Mouse (Mus musculus) midbrain, postnatal 0 days (tissue): ENCODE data around the gene Rab3gap2. TPM values are rescaled to one million over a fixed set of nuclear protein-coding genes. Genes with fewer than 3 reads are reported as not detected.
A peak's percentile ranks its signal among the peaks of the same experiment; 100 is the strongest.

Source experiments
- ATAC-seq: fragments of 200-750 bp; cut with Nextera tagmentation; 2 replicates; pipeline ENCODE4 v1.8.0; 2017; ENCODE audit warnings: moderate number of reproducible peaks, mild to moderate bottlenecking, moderate TSS enrichment, moderate library complexity; ENCODE audit not compliant: low FRiP score
- DNase-seq: peaks from one replicate; pipeline ENCODE4 v3.0.0-alpha.2; 2015; ENCODE audit warnings: low spot score
- H3K27ac ChIP-seq: fragments of 300-500 bp; sonication (generic); 2 replicates; pipeline ENCODE4 v1.5.1; 2014; ENCODE audit warnings: low read depth, mild to moderate bottlenecking, low read length, mixed read lengths
- H3K27me3 ChIP-seq: fragments of 300-500 bp; sonication (generic); 2 replicates; pipeline ENCODE4 v1.6.1; 2014; ENCODE audit warnings: low read length, control low read depth, mixed read lengths; ENCODE audit not compliant: insufficient read depth
- H3K36me3 ChIP-seq: fragments of 300-500 bp; sonication (generic); 2 replicates; pipeline ENCODE4 v1.6.1; 2014; ENCODE audit warnings: low read length, control low read depth, mixed read lengths; ENCODE audit not compliant: insufficient read depth
- H3K4me1 ChIP-seq: fragments of 300-500 bp; sonication (generic); 2 replicates; pipeline ENCODE4 v1.6.1; 2014; ENCODE audit warnings: mild to moderate bottlenecking, control low read depth, antibody characterized with exemption, low read length, mixed read lengths; ENCODE audit not compliant: insufficient read depth
- H3K4me2 ChIP-seq: fragments of 300-500 bp; sonication (generic); 2 replicates; pipeline ENCODE4 v1.6.1; 2014; ENCODE audit warnings: low read depth, mild to moderate bottlenecking, low read length, mixed read lengths; ENCODE audit not compliant: poor library complexity, severe bottlenecking
- H3K4me3 ChIP-seq: fragments of 300-500 bp; sonication (generic); 2 replicates; pipeline ENCODE4 v1.5.1; 2014; ENCODE audit warnings: low read depth, mild to moderate bottlenecking, low read length, moderate library complexity
- H3K9ac ChIP-seq: fragments of 300-500 bp; sonication (generic); replicated peaks from 2 replicates; pipeline ENCODE4 v1.6.1; 2014; ENCODE audit warnings: mild to moderate bottlenecking, low read length, moderate library complexity, mixed read lengths; ENCODE audit not compliant: poor library complexity, severe bottlenecking
- H3K9me3 ChIP-seq: fragments of 300-500 bp; sonication (generic); 2 replicates; pipeline ENCODE4 v1.6.1; 2016; ENCODE audit warnings: low read length, control low read depth
- CTCF ChIP-seq: IDR thresholded peaks from 2 replicates; pipeline ENCODE4 v1.5.1; 2016; ENCODE audit warnings: antibody characterized with exemption, mild to moderate bottlenecking
- WGBS: fragments of 180-500 bp; shearing (Covaris S2); extraction: QIAGEN DNeasy Blood & Tissue Kit; methylation state at CpG from one replicate; pipeline ENCODE4 v1.1.7; 2014; 5-methylcytosine and 5-hydroxymethylcytosine counted together
- polyA plus RNA-seq: library from polyadenylated mRNA; unstranded; fragments of >200 nt; fragmentation: Nextera tagmentation; extraction: Ambion mirVana; gene quantifications from 2 replicates; pipeline ENCODE4 v1.2.1, GENCODE M21; 2015
- total RNA-seq: library from RNA; depleted of rRNA; stranded (reverse); fragments of >200 nt; gene quantifications from 2 replicates; pipeline ENCODE4 v1.2.3, GENCODE M21; 2014

The Rab3gap2 gene
- total and polyA plus RNA-seq, 2 experiments from 2014 or later, result 20.2 to 29.8 TPM

DNA sequence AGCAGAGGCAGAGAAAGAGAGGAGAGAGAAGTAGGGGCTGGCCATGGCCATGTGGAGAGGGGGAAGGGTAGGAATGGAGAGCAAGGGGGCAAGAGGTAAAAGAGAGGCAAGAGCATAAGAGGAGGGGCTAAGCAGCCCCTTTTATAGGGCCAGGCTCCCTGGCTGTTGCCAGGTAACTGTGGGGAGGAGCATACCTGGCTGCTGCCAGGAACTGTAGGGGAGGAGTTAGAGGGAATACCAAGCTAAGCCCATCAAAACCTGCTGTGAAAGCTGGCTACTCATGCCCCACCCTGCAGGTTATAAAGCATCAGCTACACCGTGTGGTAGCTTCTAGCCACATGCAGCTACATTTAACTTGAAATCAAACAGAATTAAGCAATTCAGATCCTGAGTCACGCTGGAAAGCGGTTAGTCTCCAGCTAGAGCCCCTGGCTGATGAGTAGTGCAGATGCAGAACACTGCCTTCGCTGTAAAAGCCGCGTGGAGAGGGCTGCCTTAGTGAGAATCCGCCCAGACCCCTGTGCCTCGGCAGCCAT is 5.8 kb downstream of the Rab3gap2 start:
- H3K9ac ChIP-seq, result no peak overlapping the region
- H3K4me3 ChIP-seq, result no peak overlapping the region
- no peak for ATAC-seq
- H3K4me1 ChIP-seq, result peaks cover 5% of the 10 kb centered on the region
- H3K36me3 ChIP-seq, result no peaks in the 10 kb centered on the region; the same call in 1 of the 2 replicates
- DNase-seq, result peak; percentile 6
- no peaks in the 10 kb centered on the region for H3K27me3 ChIP-seq
- no peaks in the 10 kb centered on the region for H3K9me3 ChIP-seq
- 40% methylated on average over 8 of the region's 8 CpGs for WGBS
- no peak overlapping the region for H3K4me2 ChIP-seq
- no peak overlapping the region for H3K27ac ChIP-seq
- TF ChIP-seq CTCF, result no peak

DNA sequence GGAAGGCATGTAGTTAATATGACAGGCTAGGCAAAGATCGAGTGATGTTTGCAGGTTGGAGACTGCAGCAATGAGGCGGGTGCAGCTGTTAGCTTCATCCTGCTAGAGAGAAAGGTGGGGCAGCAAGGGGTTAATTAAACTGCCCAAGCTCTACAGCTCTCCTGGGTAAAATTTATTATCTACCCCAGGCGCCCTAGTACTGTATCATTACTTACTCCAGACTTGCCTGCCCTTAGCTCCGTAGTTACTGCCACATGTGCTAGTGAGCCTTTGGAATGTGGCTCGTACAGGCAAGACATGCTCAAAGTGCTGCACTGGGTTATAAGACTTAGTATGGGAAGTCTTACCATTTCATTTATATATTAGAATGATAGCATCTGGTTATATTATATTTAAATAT is 12.4 kb downstream of the Rab3gap2 start:
- Histone ChIP-seq H3K27me3 (no peaks in the 10 kb centered on the region), H3K36me3 (no peaks in the 10 kb centered on the region), H3K9me3 (no peaks in the 10 kb centered on the region), H3K4me1 (no peaks in the 10 kb centered on the region), H3K4me3 (no peak overlapping the region), H3K4me2 (no peak overlapping the region), H3K9ac (no peak overlapping the region), H3K27ac (no peak overlapping the region)
- ATAC-seq, result no peak
- 77% methylated on average over 5 of the region's 5 CpGs for WGBS
- no peak for TF ChIP-seq CTCF
- DNase-seq, result no peak

DNA sequence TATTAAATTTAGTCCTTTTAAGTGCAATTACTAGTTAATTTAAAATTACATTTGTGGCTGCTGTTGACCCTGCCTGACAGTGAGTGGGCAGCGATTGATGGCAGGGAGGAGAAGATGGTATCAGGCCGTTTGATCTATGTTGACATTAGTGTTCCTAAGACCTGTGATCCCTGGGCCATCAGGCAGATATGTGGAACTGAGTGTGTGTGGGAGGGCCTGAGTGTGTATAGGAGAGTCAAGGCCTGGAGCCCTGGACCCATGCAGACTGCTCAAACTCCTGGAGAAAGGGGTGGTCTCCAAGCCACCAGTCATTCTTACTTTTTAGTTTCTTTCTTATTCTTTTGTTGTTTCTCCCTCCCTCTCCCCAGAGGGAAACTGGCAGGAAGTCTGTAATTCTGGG is 12.8 kb downstream of the Rab3gap2 start:
- Histone ChIP-seq H3K36me3 (no peaks in the 10 kb centered on the region), H3K27me3 (no peaks in the 10 kb centered on the region), H3K4me1 (no peaks in the 10 kb centered on the region), H3K9me3 (no peaks in the 10 kb centered on the region), H3K4me2 (no peak overlapping the region), H3K9ac (no peak overlapping the region), H3K27ac (no peak overlapping the region), H3K4me3 (no peak overlapping the region)
- DNase-seq, result no peak
- no peak for TF ChIP-seq CTCF
- 85% methylated on average over 2 of the region's 2 CpGs for WGBS
- no peak for ATAC-seq

DNA sequence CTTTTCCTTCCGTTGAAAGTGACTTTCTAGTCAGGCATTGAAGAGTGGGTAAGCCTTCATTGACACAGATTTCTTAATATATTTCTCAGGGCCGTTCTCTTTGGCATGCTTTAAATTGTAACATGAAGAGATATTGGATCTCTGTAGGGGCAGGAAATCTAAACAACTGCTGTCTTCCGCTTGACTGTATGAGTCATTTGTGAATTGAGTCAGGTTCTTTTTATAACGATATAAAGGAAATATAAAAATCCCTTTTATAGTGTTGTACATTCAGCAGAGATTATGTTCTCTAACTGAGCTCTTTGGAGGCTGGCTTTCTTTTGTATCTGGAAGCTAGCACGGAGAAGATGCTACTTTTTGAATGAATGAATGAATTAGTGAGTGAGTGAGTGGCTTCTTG is 14.0 kb downstream of the Rab3gap2 start:
- no peak for DNase-seq
- Histone ChIP-seq H3K9me3 (no peaks in the 10 kb centered on the region), H3K4me1 (no peaks in the 10 kb centered on the region), H3K4me2 (no peak overlapping the region), H3K9ac (no peak overlapping the region), H3K27me3 (no peaks in the 10 kb centered on the region), H3K4me3 (no peak overlapping the region), H3K27ac (no peak overlapping the region), H3K36me3 (no peaks in the 10 kb centered on the region)
- no peak for TF ChIP-seq CTCF
- WGBS, result 66% methylated on average over 5 of the region's 5 CpGs
- no peak for ATAC-seq

DNA sequence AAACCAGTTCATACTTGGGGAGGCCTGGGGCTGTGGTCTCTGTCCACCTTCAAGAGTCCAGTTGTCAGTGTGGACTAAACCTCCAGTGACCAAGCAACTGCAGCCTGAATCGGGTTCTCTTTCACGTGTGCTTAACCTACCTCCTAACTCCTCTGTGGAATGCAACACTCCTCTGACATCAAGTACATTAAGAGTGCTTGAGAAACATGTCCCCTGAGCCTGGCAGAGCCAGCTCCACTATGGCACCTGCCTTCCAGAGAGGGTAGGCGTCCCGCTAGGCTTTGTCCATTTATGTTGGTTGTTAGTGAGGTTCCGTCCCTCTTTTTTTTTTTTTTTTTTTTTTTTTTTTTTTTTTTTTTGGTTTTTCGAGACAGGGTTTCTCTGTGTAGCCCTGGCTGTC is 23.0 kb downstream of the Rab3gap2 start:
- H3K4me3 ChIP-seq, result no peak overlapping the region
- no peak overlapping the region for H3K9ac ChIP-seq
- WGBS, result 94% methylated on average over 6 of the region's 6 CpGs
- no peak overlapping the region for H3K27ac ChIP-seq
- no peaks in the 10 kb centered on the region for H3K4me1 ChIP-seq
- no peaks in the 10 kb centered on the region for H3K27me3 ChIP-seq
- no peak for TF ChIP-seq CTCF
- no peaks in the 10 kb centered on the region for H3K9me3 ChIP-seq
- H3K4me2 ChIP-seq, result no peak overlapping the region
- H3K36me3 ChIP-seq, result peaks cover 15% of the 10 kb centered on the region
- DNase-seq (no peak), ATAC-seq (no peak)

DNA sequence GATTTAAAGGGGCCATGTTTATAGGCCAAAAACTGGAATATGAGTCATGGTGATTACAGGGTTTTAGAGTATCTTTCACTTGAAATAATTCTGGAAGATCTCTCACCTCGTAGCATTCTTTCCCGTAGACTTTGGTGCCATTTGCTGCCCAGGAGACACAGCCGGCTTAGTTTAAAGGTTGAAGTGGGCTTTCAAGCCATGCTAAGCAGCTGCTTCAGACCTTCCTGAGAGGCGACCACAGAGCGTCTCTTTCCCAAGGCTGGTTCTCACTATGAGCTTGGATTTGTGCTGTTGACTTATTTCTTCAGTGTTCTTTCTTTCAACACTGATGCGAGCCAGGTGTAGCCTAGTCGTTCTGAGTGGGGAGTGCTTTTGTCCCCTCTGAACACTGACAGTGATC is 23.8 kb downstream of the Rab3gap2 start:
- WGBS, result 86% methylated on average over 7 of the region's 7 CpGs

More for the DNA sequence above, 23.8 kb downstream of the Rab3gap2 start:
- ATAC-seq (no peak), DNase-seq (no peak)
- Histone ChIP-seq H3K9me3 (no peaks in the 10 kb centered on the region), H3K36me3 (peaks cover 15% of the 10 kb centered on the region), H3K4me3 (no peak overlapping the region), H3K27me3 (no peaks in the 10 kb centered on the region), H3K4me2 (no peak overlapping the region), H3K27ac (no peak overlapping the region), H3K9ac (no peak overlapping the region), H3K4me1 (no peaks in the 10 kb centered on the region)
- TF ChIP-seq CTCF, result no peak
